Mouse (Mus musculus): Measurements from ENCODE around the gene Ghdc.

- TF ChIP-seq CTCF (IDR thresholded peaks at IDR 0.05; ENCODE audit: insufficient read depth, low read depth, low read length) (no peak), POLR2A (IDR thresholded peaks at IDR 0.05; ENCODE audit: insufficient read depth, low read depth, low read length) (no peak)
Measured at GRCm38 (mm10) chr11:100754693-100755057, 16.1 kb downstream of the Ghdc start.
